Mouse (Mus musculus) ES-E14 (cell line): ENCODE data around the gene Clpb. TPM values are rescaled to one million over a fixed set of nuclear protein-coding genes. Genes with fewer than 3 reads are reported as not detected.

Experiments used
- DNase-seq: peaks from one replicate; pipeline ENCODE4 v3.0.0-alpha.2; 2013; ENCODE audit warnings: low read depth, low spot score
- H3K27ac ChIP-seq: 2 replicates; pipeline ENCODE4 v1.5.1; 2012; ENCODE audit warnings: low read depth, mild to moderate bottlenecking, low read length, moderate library complexity, mixed read lengths; ENCODE audit not compliant: poor library complexity, insufficient read depth, severe bottlenecking
- H3K36me3 ChIP-seq: 2 replicates; pipeline ENCODE4 v1.6.1; 2012; ENCODE audit warnings: mild to moderate bottlenecking, low read length, moderate library complexity, mixed read lengths; ENCODE audit not compliant: control insufficient read depth, poor library complexity, insufficient read depth, severe bottlenecking
- H3K4me1 ChIP-seq, 2 experiments: fragments of 150-350 bp in 1 of 2; sonication (generic) in 1 of 2; 2 replicates each; pipeline ENCODE4 v1.6.1; 2012; ENCODE audit warnings: low read length in 2 of 2, mild to moderate bottlenecking in 1 of 2, mixed read lengths in 1 of 2; ENCODE audit not compliant: control insufficient read depth in 2 of 2, insufficient read depth in 2 of 2, poor library complexity in 1 of 2
- H3K4me3 ChIP-seq, 2 experiments: fragments of 150-350 bp in 1 of 2; sonication (generic) in 1 of 2; 2 replicates each; pipeline ENCODE4 v1.5.1; 2012; ENCODE audit warnings: low read length in 2 of 2, low read depth in 1 of 2, mild to moderate bottlenecking in 1 of 2, mixed read lengths in 1 of 2; ENCODE audit not compliant: insufficient read depth in 1 of 2, poor library complexity in 1 of 2, severe bottlenecking in 1 of 2
- H3K9ac ChIP-seq: 2 replicates; pipeline ENCODE4 v1.6.1; 2012; ENCODE audit warnings: low read depth, mild to moderate bottlenecking, low read length, mixed read lengths; ENCODE audit not compliant: poor library complexity, insufficient read depth, severe bottlenecking
- H3K9me3 ChIP-seq: fragments of 150-350 bp; sonication (generic); 2 replicates; pipeline ENCODE4 v1.6.1; 2012; ENCODE audit warnings: low read depth, mild to moderate bottlenecking, low read length; ENCODE audit not compliant: control insufficient read depth, insufficient read depth
- CHD2 ChIP-seq: IDR thresholded peaks from 2 replicates; pipeline ENCODE4 v1.6.1; 2014; ENCODE audit warnings: mild to moderate bottlenecking, low read depth, low read length, inconsistent platforms
- HCFC1 ChIP-seq: IDR thresholded peaks from 2 replicates; pipeline ENCODE4 v1.6.1; 2012; ENCODE audit warnings: low read length, inconsistent platforms, borderline replicate concordance; ENCODE audit not compliant: insufficient read depth
- MAFK ChIP-seq: IDR thresholded peaks from 2 replicates; pipeline ENCODE4 v1.6.1; 2014; ENCODE audit warnings: mild to moderate bottlenecking, low read depth, low read length, inconsistent platforms; ENCODE audit not compliant: insufficient read depth
- ZC3H11A ChIP-seq: IDR thresholded peaks from 2 replicates; pipeline ENCODE4 v1.6.1; 2012; ENCODE audit warnings: low read depth, mild to moderate bottlenecking, inconsistent platforms, low read length, borderline replicate concordance
- ZNF384 ChIP-seq: IDR thresholded peaks from 2 replicates; pipeline ENCODE4 v1.6.1; 2012; ENCODE audit warnings: low read depth, low read length, inconsistent platforms
- in situ Hi-C, 2 experiments: fragments of 600-800 bp; cut with MboI; formaldehyde crosslinking; loops; one replicate each; pipeline ENCODE4 v1.15.1; 2025; ENCODE audit warnings: low sequenced_read_pairs in 2 of 2, inconsistent platforms in 1 of 2; ENCODE audit not compliant: unreplicated experiment in 2 of 2
- total RNA-seq: library from RNA; depleted of rRNA; stranded (reverse); fragments of 300-350 nt; gene quantifications from 2 replicates; pipeline ENCODE4 v1.2.3, GENCODE M21; 2012; rRNA removed

Gene Clpb
- 197 and 338 TPM in 2 replicates for total RNA-seq

GRCm38 (mm10) chr7:101663514-101664159 lies at the start of gene Clpb:
Clpb (plus strand) TSS chr7:101663633.
- in situ Hi-C loops, result no loop called here
- TF ChIP-seq CHD2, result peak; percentile 44; the same call in 1 of the 2 replicates
- no peak for TF ChIP-seq ZNF384
- no peak for TF ChIP-seq ZC3H11A
- no peak for TF ChIP-seq MAFK
- peak; percentile 100 for TF ChIP-seq HCFC1
- no peaks in the 10 kb centered on the region for H3K9me3 ChIP-seq
- peak within 1 kb of the TSS; percentile 54; the same call in 1 of the 2 replicates for H3K27ac ChIP-seq
- H3K9ac ChIP-seq, result peak within 1 kb of the TSS; percentile 81
- H3K36me3 ChIP-seq, result no peaks in the 10 kb centered on the region
- peaks cover 0 to 4% of the 10 kb centered on the region in 2 experiments; a peak in 3 of 4 replicates for H3K4me1 ChIP-seq
- DNase-seq, result peak; percentile 96
- H3K4me3 ChIP-seq, result peak within 1 kb of the TSS; percentile 78

- no peak overlapping the region for H3K27ac ChIP-seq
- no peaks in the 10 kb centered on the region for H3K4me1 ChIP-seq
- H3K9me3 ChIP-seq, result no peaks in the 10 kb centered on the region
- no peak for TF ChIP-seq ZNF384
- no peak for TF ChIP-seq CHD2
- no peak for TF ChIP-seq MAFK
- no peak for DNase-seq
- no peak overlapping the region for H3K4me3 ChIP-seq
- H3K36me3 ChIP-seq, result no peaks in the 10 kb centered on the region
- no peak overlapping the region for H3K9ac ChIP-seq
- in situ Hi-C loops, result no loop called here
Measured at GRCm38 (mm10) chr7:101615406-101615805, 48.0 kb upstream of the Clpb start.

DNA sequence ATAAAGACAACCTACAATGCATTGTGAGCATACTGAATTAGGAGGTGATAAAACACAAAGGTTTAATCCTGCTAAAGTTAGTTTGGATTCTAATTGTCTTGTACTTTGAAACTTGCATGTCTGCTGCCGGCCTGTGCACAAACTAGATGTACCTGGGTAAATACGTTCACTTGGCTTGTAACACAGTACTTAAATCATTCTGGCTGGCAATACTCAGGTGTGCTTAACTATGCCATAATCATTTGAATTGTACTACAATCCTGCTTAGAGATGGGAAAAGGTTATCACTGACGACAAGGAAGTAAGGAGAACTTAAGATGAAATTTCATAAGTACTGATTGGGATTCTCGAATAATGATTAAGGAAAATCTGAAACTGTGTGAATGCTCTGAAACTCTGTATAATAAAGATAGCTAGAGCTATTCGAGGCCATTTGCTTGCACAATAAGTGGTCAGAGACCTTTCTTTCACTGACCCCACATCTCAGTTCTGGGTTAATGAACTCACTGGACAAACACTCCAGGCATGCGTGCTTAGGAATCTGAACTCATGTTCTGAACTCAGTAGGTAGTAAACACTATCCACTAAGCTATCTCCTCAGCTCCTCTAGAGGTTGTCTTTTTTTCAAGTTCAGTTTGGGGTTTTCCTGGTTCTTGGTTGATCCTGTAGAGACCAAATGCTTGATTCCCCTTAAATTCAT lies 47.1 kb upstream of the Clpb start:
- in situ Hi-C loops, result no loop called here

DNA sequence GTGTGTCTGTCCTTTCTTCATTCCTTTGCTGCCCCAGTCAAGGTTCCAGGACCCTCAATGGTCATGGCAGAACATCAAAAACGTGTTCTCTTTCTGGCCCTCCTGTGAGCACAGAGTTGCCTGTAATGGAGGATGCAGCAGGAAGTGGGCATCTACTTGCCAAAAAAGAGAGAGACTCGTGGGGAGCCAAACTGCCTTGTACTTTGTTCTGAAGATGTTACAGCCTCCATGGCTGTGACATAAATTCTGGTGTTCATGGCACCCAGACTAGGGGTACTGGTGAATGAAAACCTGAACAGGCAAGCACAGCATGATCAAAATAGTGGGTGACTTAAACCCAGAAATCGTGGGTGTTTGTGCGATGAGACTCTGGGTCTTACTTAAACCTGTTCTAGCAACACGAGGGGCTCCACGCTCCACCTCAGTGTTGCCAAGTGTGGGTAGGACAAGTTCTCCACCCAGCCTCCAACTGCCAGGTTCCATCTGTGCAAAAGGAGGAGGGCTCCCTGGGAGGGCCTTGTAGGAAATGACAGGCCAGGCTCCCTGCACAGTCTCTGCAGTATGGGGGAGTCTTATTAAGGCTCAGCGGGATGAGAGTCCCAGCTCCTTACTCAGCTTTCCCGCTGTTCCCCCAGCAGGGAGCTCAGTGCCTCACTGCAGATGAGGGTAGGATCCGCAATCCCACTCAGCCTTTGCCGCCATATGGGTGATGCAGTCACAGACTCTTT lies 45.8 kb upstream of the Clpb start:
- no peaks in the 10 kb centered on the region for H3K36me3 ChIP-seq
- no peak overlapping the region for H3K4me3 ChIP-seq
- in situ Hi-C loops, result no loop called here
- TF ChIP-seq MAFK (no peak), ZNF384 (no peak), CHD2 (no peak), ZC3H11A (no peak), HCFC1 (no peak)
- H3K9ac ChIP-seq, result no peak overlapping the region
- no peak for DNase-seq
- H3K9me3 ChIP-seq, result no peaks in the 10 kb centered on the region
- 0 out of 4 replicates have a peak, but pooled peaks cover 0 to under 1% of the 10 kb centered on the region in 2 experiments for H3K4me1 ChIP-seq
- H3K27ac ChIP-seq, result no peak overlapping the region

More for the DNA sequence above, 47.1 kb upstream of the Clpb start:
- Histone ChIP-seq H3K27ac (no peak overlapping the region), H3K9me3 (no peaks in the 10 kb centered on the region), H3K36me3 (no peaks in the 10 kb centered on the region), H3K4me1 (no peaks in the 10 kb centered on the region), H3K9ac (no peak overlapping the region), H3K4me3 (no peak overlapping the region)
- no peak for DNase-seq
- TF ChIP-seq MAFK, result no peak
- no peak for TF ChIP-seq HCFC1
- no peak for TF ChIP-seq CHD2
- no peak for TF ChIP-seq ZC3H11A
